Mouse (Mus musculus): ENCODE results near the gene Hip1.

GRCm38 (mm10) chr5:135551591-135551990 lies 6.7 kb upstream of the Hip1 start:
- TF ChIP-seq CTCF (IDR thresholded peaks at IDR 0.05; ENCODE audit: control insufficient read depth, insufficient read depth, low read length) (no peak), POLR2A (IDR thresholded peaks at IDR 0.05; ENCODE audit: borderline replicate concordance, control insufficient read depth, low read depth, low read length) (no peak)
